Mouse (Mus musculus) testis, adult 2 months (tissue): ENCODE results near the gene Pde2a.

Source experiments
- CTCF ChIP-seq: fragments of 200-500 bp; IDR thresholded peaks from 2 replicates; pipeline ENCODE4 v1.5.1; 2012; ENCODE audit warnings: low read depth, mild to moderate bottlenecking, inconsistent platforms, low read length, moderate library complexity; ENCODE audit not compliant: control insufficient read depth, insufficient read depth, insufficient replicate concordance
- POLR2A ChIP-seq: fragments of 200-500 bp; IDR thresholded peaks from 2 replicates; pipeline ENCODE4 v1.6.1; 2012; ENCODE audit warnings: low read depth, mild to moderate bottlenecking, inconsistent platforms, low read length, moderate library complexity; ENCODE audit not compliant: control insufficient read depth

DNA sequence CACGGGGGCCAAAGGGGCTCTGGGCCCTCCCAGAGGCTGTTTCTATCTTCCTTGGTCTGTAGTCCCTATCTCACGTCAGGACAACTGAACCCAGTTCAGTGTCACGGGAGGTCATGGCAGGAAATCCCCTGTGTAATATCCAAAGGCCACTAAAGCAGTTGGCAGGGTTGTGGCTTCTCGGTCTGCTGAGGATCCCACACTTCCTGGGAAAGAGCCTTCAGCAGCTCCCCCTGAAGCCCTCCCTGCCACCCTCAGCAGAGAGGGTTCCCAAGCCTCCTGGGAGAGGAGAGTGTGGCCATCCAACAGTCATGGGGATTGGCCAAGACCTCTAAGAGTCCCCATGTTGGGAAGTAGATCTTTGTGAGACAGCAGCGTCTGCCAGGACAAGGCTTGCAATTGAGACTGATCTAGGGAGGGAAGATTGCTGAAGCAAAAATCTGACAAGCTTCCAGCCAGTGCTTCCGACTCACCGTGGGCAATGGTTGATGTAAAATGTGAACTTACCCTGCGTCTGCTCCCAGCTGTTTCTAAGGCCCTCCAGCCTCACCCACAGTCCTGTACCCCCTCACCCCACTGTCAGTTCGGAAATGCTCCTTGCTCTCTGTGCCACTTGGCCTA is 62.1 kb downstream of the Pde2a start:
- no peak for TF ChIP-seq POLR2A
- TF ChIP-seq CTCF = no peak
